Mouse (Mus musculus) bone marrow macrophage, adult 2 months (primary cell): ENCODE measurements around the gene Car4.

ENCODE experiments used
- CTCF ChIP-seq: IDR thresholded peaks from 2 replicates; pipeline ENCODE4 v1.5.1; 2012; ENCODE audit warnings: low read depth, mild to moderate bottlenecking, low read length, moderate library complexity
- POLR2A ChIP-seq: IDR thresholded peaks from 2 replicates; pipeline ENCODE4 v1.6.1; 2012; ENCODE audit warnings: mild to moderate bottlenecking, low read depth, low read length, borderline replicate concordance

DNA sequence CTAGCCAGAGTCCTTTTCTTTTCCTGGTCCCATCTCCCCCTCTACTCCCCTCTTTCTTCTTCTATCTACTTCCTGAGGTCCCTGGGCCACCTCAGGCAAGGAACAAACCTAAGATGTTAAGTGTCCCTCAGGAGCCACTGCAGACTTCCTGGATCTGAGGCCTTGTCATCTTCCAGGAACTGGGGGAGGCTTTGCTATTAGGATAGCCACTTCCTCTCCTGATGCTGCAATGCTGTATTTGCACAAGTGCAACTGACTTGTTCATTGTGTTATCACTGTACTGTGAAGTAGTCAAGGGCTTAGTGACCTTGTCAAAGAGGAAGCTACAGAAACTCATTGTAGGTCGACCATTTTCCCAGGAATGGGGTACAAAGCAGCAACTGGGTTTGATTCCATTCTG, 21.8 kb downstream of the Car4 start:
- TF ChIP-seq CTCF (no peak), POLR2A (no peak)
